Comparison of ENCODE assay signal across 17 mouse cellular contexts in genomic region chr2:50165277-50165676, GRCm38 (mm10).
A peak's percentile ranks its signal among the peaks of the same experiment; 100 is the strongest.
DNase-seq lines count a peak whose midpoint lies in the region; ATAC-seq and TF ChIP-seq lines count a peak whose summit lies in the region.
"Had no signal": no experiment of that assay in that cellular context is flagged by ENCODE, and none has a peak within 500 bp of the region (broad histone marks: within the 10 kb centered on the region; RNA-seq: fewer than 3 reads in every experiment).

No protein-coding gene starts in this region.

- no peak for TF ChIP-seq CTCF in hindbrain, postnatal 0 days (IDR thresholded peaks at IDR 0.05; ENCODE audit: low read depth)
- TF ChIP-seq CTCF in stomach, postnatal 0 days (IDR thresholded peaks at IDR 0.05; ENCODE audit: low read depth), result no peak

- no peak for DNase-seq in embryonic facial prominence, embryonic 14.5 days (ENCODE audit: low spot score)
- no peak for DNase-seq in embryonic facial prominence, embryonic 10.5 days (ENCODE audit: low spot score)
- DNase-seq in hindbrain, postnatal 0 days (ENCODE audit: low spot score), result no peak
- DNase-seq in midbrain, embryonic 11.5 days (ENCODE audit: low spot score, missing footprints), result no peak
- DNase-seq in stomach, postnatal 0 days (ENCODE audit: low spot score), result no peak
- DNase-seq in testis, postnatal 10 days (ENCODE audit: low spot score), result no peak
- DNase-seq: adrenal gland, postnatal 10 days; gastrocnemius, postnatal 36 days; heart, postnatal 14 days; lung, adult 18-20 months; thymus, postnatal 14 days had no signal

- H3K27ac ChIP-seq in embryonic facial prominence, embryonic 14.5 days (replicated peaks; ENCODE audit: low read depth, low read length), result no peak overlapping the region
- H3K27ac ChIP-seq in embryonic facial prominence, embryonic 10.5 days (replicated peaks), result no peak overlapping the region
- no peak overlapping the region for H3K27ac ChIP-seq in hindbrain, postnatal 0 days
- no peak overlapping the region for H3K27ac ChIP-seq in hindbrain, embryonic 13.5 days
- no peak overlapping the region for H3K27ac ChIP-seq in midbrain, embryonic 13.5 days
- no peak overlapping the region for H3K27ac ChIP-seq in midbrain, embryonic 11.5 days (ENCODE audit: low read depth, low read length)
- no peak overlapping the region for H3K27ac ChIP-seq in stomach, postnatal 0 days (replicated peaks)
- H3K27ac ChIP-seq: forebrain, embryonic 13.5 days had no signal

- WGBS in embryonic facial prominence, embryonic 14.5 days, result 46% methylated on average over 6 of the region's 6 CpGs
- 70% methylated on average over 6 of the region's 6 CpGs for WGBS in embryonic facial prominence, embryonic 10.5 days
- WGBS in hindbrain, postnatal 0 days, result 55% methylated on average over 6 of the region's 6 CpGs
- 70% methylated on average over 6 of the region's 6 CpGs for WGBS in hindbrain, embryonic 13.5 days
- WGBS in midbrain, embryonic 13.5 days, result 72% methylated on average over 6 of the region's 6 CpGs
- 71% methylated on average over 6 of the region's 6 CpGs for WGBS in midbrain, embryonic 11.5 days
- 46% methylated on average over 6 of the region's 6 CpGs for WGBS in stomach, postnatal 0 days

- 0 out of 2 replicates have a peak, but pooled peaks have one; percentile 4 for ATAC-seq in embryonic facial prominence, embryonic 14.5 days (ENCODE audit: low read depth)
- 0 out of 2 replicates have a peak, but pooled peaks have one; percentile 21 for ATAC-seq in hindbrain, postnatal 0 days
- no peak for ATAC-seq in hindbrain, embryonic 13.5 days (ENCODE audit: low FRiP score)
- peak; percentile 58; the same call in 1 of the 2 replicates for ATAC-seq in midbrain, embryonic 13.5 days
- ATAC-seq in midbrain, embryonic 11.5 days (ENCODE audit: low FRiP score), result no peak
- 0 out of 2 replicates have a peak, but pooled peaks have one; percentile 14 for ATAC-seq in stomach, postnatal 0 days (ENCODE audit: low FRiP score, low TSS enrichment)
- ATAC-seq: activated CD4-positive, CD25-positive, alpha-beta regulatory T cell, adult 4 months; forebrain, embryonic 13.5 days had no signal

- H3K9me3 ChIP-seq in embryonic facial prominence, embryonic 14.5 days (ENCODE audit: control insufficient read depth, low read length), result no peaks in the 10 kb centered on the region
- no peaks in the 10 kb centered on the region; the same call in 1 of the 2 replicates for H3K9me3 ChIP-seq in embryonic facial prominence, embryonic 10.5 days
- no peaks in the 10 kb centered on the region for H3K9me3 ChIP-seq in hindbrain, postnatal 0 days (ENCODE audit: low read length)
- no peaks in the 10 kb centered on the region for H3K9me3 ChIP-seq in hindbrain, embryonic 13.5 days
- no peaks in the 10 kb centered on the region for H3K9me3 ChIP-seq in midbrain, embryonic 13.5 days
- no peaks in the 10 kb centered on the region for H3K9me3 ChIP-seq in midbrain, embryonic 11.5 days (ENCODE audit: control insufficient read depth, low read length)
- no peaks in the 10 kb centered on the region for H3K9me3 ChIP-seq in stomach, postnatal 0 days (ENCODE audit: control insufficient read depth, low read length)
- H3K9me3 ChIP-seq: forebrain, embryonic 13.5 days had no signal

- no peak for TF ChIP-seq EP300 in stomach, postnatal 0 days (optimal IDR thresholded peaks at IDR 0.05)

- no peak overlapping the region for H3K4me3 ChIP-seq in embryonic facial prominence, embryonic 14.5 days (ENCODE audit: low read depth, low read length)
- H3K4me3 ChIP-seq in embryonic facial prominence, embryonic 10.5 days, result no peak overlapping the region
- no peak overlapping the region for H3K4me3 ChIP-seq in hindbrain, postnatal 0 days (ENCODE audit: low read length)
- H3K4me3 ChIP-seq in hindbrain, embryonic 13.5 days, result no peak overlapping the region
- H3K4me3 ChIP-seq in midbrain, embryonic 13.5 days (replicated peaks), result no peak overlapping the region
- H3K4me3 ChIP-seq in midbrain, embryonic 11.5 days (ENCODE audit: low read depth, low read length), result no peak overlapping the region
- H3K4me3 ChIP-seq in stomach, postnatal 0 days (ENCODE audit: low read depth, low read length), result no peak overlapping the region
- H3K4me3 ChIP-seq: erythroblast, embryonic 14.5 days; forebrain, embryonic 13.5 days had no signal

- H3K9ac ChIP-seq in embryonic facial prominence, embryonic 14.5 days (ENCODE audit: low read depth, low read length), result no peak overlapping the region
- no peak overlapping the region for H3K9ac ChIP-seq in hindbrain, postnatal 0 days (replicated peaks; ENCODE audit: low read length)
- H3K9ac ChIP-seq in hindbrain, embryonic 13.5 days, result no peak overlapping the region
- no peak overlapping the region for H3K9ac ChIP-seq in midbrain, embryonic 13.5 days (replicated peaks)
- no peak overlapping the region for H3K9ac ChIP-seq in midbrain, embryonic 11.5 days (ENCODE audit: low read length)
- H3K9ac ChIP-seq in stomach, postnatal 0 days (ENCODE audit: low read length), result no peak overlapping the region
- H3K9ac ChIP-seq: forebrain, embryonic 13.5 days had no signal

- 0 out of 2 replicates have a peak, but pooled peaks cover 4% of the 10 kb centered on the region for H3K4me1 ChIP-seq in embryonic facial prominence, embryonic 14.5 days (ENCODE audit: control insufficient read depth, insufficient read depth, low read length)
- peaks cover 12% of the 10 kb centered on the region; the same call in 1 of the 2 replicates for H3K4me1 ChIP-seq in embryonic facial prominence, embryonic 10.5 days
- H3K4me1 ChIP-seq in hindbrain, postnatal 0 days (ENCODE audit: insufficient read depth, low read length), result peaks cover 4% of the 10 kb centered on the region; the same call in 1 of the 2 replicates
- H3K4me1 ChIP-seq in hindbrain, embryonic 13.5 days (replicated peaks), result peaks cover 6% of the 10 kb centered on the region; the same call in 1 of the 2 replicates
- H3K4me1 ChIP-seq in midbrain, embryonic 13.5 days (replicated peaks), result peaks cover 16% of the 10 kb centered on the region
- H3K4me1 ChIP-seq in midbrain, embryonic 11.5 days (ENCODE audit: control insufficient read depth, insufficient read depth, low read length), result 0 out of 2 replicates have a peak, but pooled peaks cover 4% of the 10 kb centered on the region
- no peaks in the 10 kb centered on the region for H3K4me1 ChIP-seq in stomach, postnatal 0 days (replicated peaks; ENCODE audit: control insufficient read depth, insufficient read depth)

- H3K27me3 ChIP-seq in embryonic facial prominence, embryonic 14.5 days (replicated peaks; ENCODE audit: control insufficient read depth, insufficient read depth, low read length), result no peaks in the 10 kb centered on the region
- no peaks in the 10 kb centered on the region for H3K27me3 ChIP-seq in embryonic facial prominence, embryonic 10.5 days (replicated peaks; ENCODE audit: low read depth, poor library complexity, severe bottlenecking)
- no peaks in the 10 kb centered on the region for H3K27me3 ChIP-seq in hindbrain, postnatal 0 days (ENCODE audit: insufficient read depth, low read length)
- H3K27me3 ChIP-seq in hindbrain, embryonic 13.5 days, result no peaks in the 10 kb centered on the region
- H3K27me3 ChIP-seq in midbrain, embryonic 13.5 days, result no peaks in the 10 kb centered on the region
- no peaks in the 10 kb centered on the region for H3K27me3 ChIP-seq in midbrain, embryonic 11.5 days (ENCODE audit: control insufficient read depth, insufficient read depth, low read length)
- no peaks in the 10 kb centered on the region for H3K27me3 ChIP-seq in stomach, postnatal 0 days (ENCODE audit: control insufficient read depth, insufficient read depth, low read length)
- H3K27me3 ChIP-seq: forebrain, embryonic 13.5 days had no signal

- H3K4me2 ChIP-seq in embryonic facial prominence, embryonic 14.5 days (ENCODE audit: low read depth, low read length), result no peak overlapping the region
- H3K4me2 ChIP-seq in hindbrain, postnatal 0 days (ENCODE audit: low read depth, low read length), result no peak overlapping the region
- no peak overlapping the region for H3K4me2 ChIP-seq in hindbrain, embryonic 13.5 days
- no peak overlapping the region for H3K4me2 ChIP-seq in midbrain, embryonic 13.5 days (replicated peaks)
- H3K4me2 ChIP-seq in midbrain, embryonic 11.5 days, result no peak overlapping the region
- no peak overlapping the region for H3K4me2 ChIP-seq in stomach, postnatal 0 days (replicated peaks; ENCODE audit: low read depth)
- H3K4me2 ChIP-seq: forebrain, embryonic 13.5 days had no signal

- no peaks in the 10 kb centered on the region for H3K36me3 ChIP-seq in embryonic facial prominence, embryonic 14.5 days (ENCODE audit: control insufficient read depth, insufficient read depth, low read length)
- no peaks in the 10 kb centered on the region for H3K36me3 ChIP-seq in embryonic facial prominence, embryonic 10.5 days (replicated peaks)
- no peaks in the 10 kb centered on the region for H3K36me3 ChIP-seq in hindbrain, postnatal 0 days (ENCODE audit: insufficient read depth, low read length)
- H3K36me3 ChIP-seq in hindbrain, embryonic 13.5 days, result no peaks in the 10 kb centered on the region
- H3K36me3 ChIP-seq in midbrain, embryonic 13.5 days, result no peaks in the 10 kb centered on the region
- H3K36me3 ChIP-seq in midbrain, embryonic 11.5 days (ENCODE audit: control insufficient read depth, insufficient read depth, low read length), result no peaks in the 10 kb centered on the region
- no peaks in the 10 kb centered on the region for H3K36me3 ChIP-seq in stomach, postnatal 0 days (ENCODE audit: control insufficient read depth, insufficient read depth, low read length)
- H3K36me3 ChIP-seq: G1E had no signal

Comparison
In these comparisons a context has a peak if more than half of its experiments do, and no peak if none do; other contexts are left out.
1. ATAC-seq: peak in embryonic facial prominence, embryonic 14.5 days (single experiment), hindbrain, postnatal 0 days (single experiment), midbrain, embryonic 13.5 days (single experiment) and stomach, postnatal 0 days (single experiment); none in hindbrain, embryonic 13.5 days (single experiment) and midbrain, embryonic 11.5 days (single experiment).